Mouse (Mus musculus): ENCODE results near the gene Ccdc152. TPM values are rescaled to one million over a fixed set of nuclear protein-coding genes. Genes with fewer than 3 reads are reported as not detected.

Ccdc152 gene
- polyA plus RNA-seq (2021; fragmentation: Nextera tagmentation), result 0.79 and 1.7 TPM in 2 replicates
- long read RNA-seq, experiment 1, result 0 reads
- long read RNA-seq, experiment 2, partial matches to known transcripts, result 0 of 14 reads
- long read RNA-seq, experiment 2, other reads (novel, unspliced or antisense), result 14 of 14 reads

DNA sequence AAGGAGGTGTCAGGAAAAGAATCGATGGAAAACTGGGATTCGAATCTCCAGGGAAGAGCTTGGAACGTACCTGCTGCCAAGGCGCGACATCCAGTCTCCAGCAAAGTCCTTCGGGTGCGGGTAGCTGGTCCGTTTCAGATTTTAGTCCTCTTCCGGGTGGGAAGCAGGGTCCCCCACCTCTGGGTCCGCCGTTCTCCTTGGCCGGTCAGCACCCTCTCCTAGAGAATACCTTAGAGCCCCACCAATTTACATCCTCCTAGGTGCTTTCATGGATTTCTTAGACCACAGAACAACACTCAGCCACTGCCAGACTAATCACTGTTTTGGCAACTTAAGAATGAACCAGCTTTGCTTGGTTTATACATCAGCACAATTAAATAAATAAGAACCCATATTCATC is at the start of gene Ccdc152:
Gene Ccdc152, minus strand, starts transcription at position 101 of the 400 bp plus-strand sequence.

DNA sequence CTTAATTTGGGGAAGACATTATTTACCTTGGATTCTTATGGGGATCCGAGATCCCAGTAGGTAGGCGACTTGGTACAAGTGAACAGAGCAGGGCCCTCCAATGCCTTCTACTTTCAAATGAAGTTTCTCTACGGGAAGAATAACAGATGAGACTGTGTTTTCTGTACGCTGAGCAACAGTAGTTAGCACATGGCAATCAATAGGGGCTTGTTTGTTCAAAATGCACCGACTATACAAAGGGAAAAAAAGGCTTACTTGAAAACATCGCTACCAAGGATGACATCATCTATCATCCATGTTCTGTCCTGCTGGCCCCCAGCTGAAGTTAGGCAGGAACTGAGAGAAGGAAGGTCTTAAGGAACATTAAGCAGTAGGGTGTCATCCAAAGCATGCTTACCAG is 35.1 kb downstream of the Ccdc152 start, which contains the start of gene Selenop:
Gene Selenop, plus strand, starts transcription at position 301 of the 400 bp plus-strand sequence.

Other genes with a start within 250 kb of the Ccdc152 start
- gene Selenop, start 35.0 kb downstream of the Ccdc152 start, polyA plus RNA-seq (2021; fragmentation: Nextera tagmentation), result 297 and 382 TPM in 2 replicates